9 mouse cellular contexts compared by ENCODE assay signal in genomic region chr15:86061221-86061620, GRCm38 (mm10). TPM values are rescaled to one million over a fixed set of nuclear protein-coding genes. Genes with fewer than 3 reads are reported as not detected.
DNase-seq lines count a peak whose midpoint lies in the region; ATAC-seq and TF ChIP-seq lines count a peak whose summit lies in the region.
"Had no signal": no experiment of that assay in that cellular context is flagged by ENCODE, and none has a peak within 500 bp of the region (broad histone marks: within the 10 kb centered on the region; RNA-seq: fewer than 3 reads in every experiment).

No protein-coding gene starts in this region.

- DNase-seq in heart, postnatal 25 days (ENCODE audit: low spot score) = no peak
- peak; percentile 23 for DNase-seq in MEL (ENCODE audit: low read depth, low spot score)
- no peak for DNase-seq in midbrain, embryonic 14.5 days
- no peak for DNase-seq in layer of hippocampus, adult 9-11 months
- DNase-seq in right cerebral cortex, postnatal 10 days (ENCODE audit: low spot score in 2 of 2) = no peak
- DNase-seq in gastrocnemius, postnatal 36 days = no peak

- TF ChIP-seq CTCF in MEL (IDR thresholded peaks at IDR 0.05 in 2 of 3, conservative IDR thresholded peaks at IDR 0.05 in 1 of 3; ENCODE audit: control insufficient read depth in 1 of 3, insufficient read depth in 1 of 3, low read depth in 2 of 3, low read length in 3 of 3, poor library complexity in 1 of 3, severe bottlenecking in 1 of 3) = no peak

- H3K27ac ChIP-seq in heart, embryonic 13.5 days (replicated peaks) = no peak overlapping the region
- 0 out of 2 replicates have a peak overlapping the region, but pooled peaks have one; percentile 5 for H3K27ac ChIP-seq in MEL (ENCODE audit: control insufficient read depth, low read depth, low read length)
- no peak overlapping the region for H3K27ac ChIP-seq in hindbrain, embryonic 12.5 days
- H3K27ac ChIP-seq in midbrain, embryonic 14.5 days (replicated peaks; ENCODE audit: low read depth, low read length) = peak overlapping the region; percentile 52
- H3K27ac ChIP-seq: embryonic facial prominence, embryonic 12.5 days had no signal

- no peak for ATAC-seq in heart, embryonic 13.5 days (ENCODE audit: extremely low read depth, insufficient number of reproducible peaks, low FRiP score, low TSS enrichment)
- no peak for ATAC-seq in hindbrain, embryonic 12.5 days (ENCODE audit: low FRiP score)
- no peak for ATAC-seq in midbrain, embryonic 14.5 days (ENCODE audit: low FRiP score, low TSS enrichment)

- no peak for TF ChIP-seq EP300 in MEL (IDR thresholded peaks at IDR 0.05; ENCODE audit: low read depth in 1 of 2, low read length in 2 of 2)

- peak overlapping the region; percentile 20; the same call in 1 of the 2 replicates for H3K9ac ChIP-seq in heart, embryonic 13.5 days
- H3K9ac ChIP-seq in MEL (ENCODE audit: control insufficient read depth, low read depth, low read length, poor library complexity, severe bottlenecking) = no peak overlapping the region
- 0 out of 2 replicates have a peak overlapping the region, but pooled peaks have one; percentile 1 for H3K9ac ChIP-seq in hindbrain, embryonic 12.5 days
- H3K9ac ChIP-seq in midbrain, embryonic 14.5 days (replicated peaks; ENCODE audit: low read length) = 0 out of 2 replicates have a peak overlapping the region, but pooled peaks have one; percentile 6
- H3K9ac ChIP-seq: embryonic facial prominence, embryonic 12.5 days had no signal

- H3K9me3 ChIP-seq in heart, embryonic 13.5 days = no peaks in the 10 kb centered on the region
- H3K9me3 ChIP-seq in MEL (replicated peaks; ENCODE audit: insufficient read depth, low read length) = no peaks in the 10 kb centered on the region
- H3K9me3 ChIP-seq in hindbrain, embryonic 12.5 days (replicated peaks) = no peaks in the 10 kb centered on the region
- no peaks in the 10 kb centered on the region for H3K9me3 ChIP-seq in midbrain, embryonic 14.5 days (ENCODE audit: control insufficient read depth, low read length)
- H3K9me3 ChIP-seq: embryonic facial prominence, embryonic 12.5 days had no signal

- TF ChIP-seq POLR2A in MEL (IDR thresholded peaks at IDR 0.05; ENCODE audit: control insufficient read depth in 1 of 2, insufficient read depth in 1 of 2, low read depth in 1 of 2, low read length in 2 of 2, poor library complexity in 1 of 2) = no peak

- no peak for TF ChIP-seq RAD21 in MEL (IDR thresholded peaks at IDR 0.05; ENCODE audit: low read depth, low read length)

- H3K4me1 ChIP-seq in heart, embryonic 13.5 days = peaks cover 73% of the 10 kb centered on the region
- peaks cover 4 to 44% of the 10 kb centered on the region in 2 experiments for H3K4me1 ChIP-seq in MEL (ENCODE audit: control insufficient read depth in 1 of 2, insufficient read depth in 2 of 2, low read length in 2 of 2)
- peaks cover 45% of the 10 kb centered on the region for H3K4me1 ChIP-seq in hindbrain, embryonic 12.5 days
- peaks cover 39% of the 10 kb centered on the region for H3K4me1 ChIP-seq in midbrain, embryonic 14.5 days (ENCODE audit: control insufficient read depth, insufficient read depth, low read length)

- H3K79me2 ChIP-seq in MEL (ENCODE audit: control insufficient read depth, insufficient read depth, low read length, poor library complexity) = peaks cover 68% of the 10 kb centered on the region

- H3K36me3 ChIP-seq in heart, embryonic 13.5 days = 0 out of 2 replicates have a peak, but pooled peaks cover 4% of the 10 kb centered on the region
- H3K36me3 ChIP-seq in MEL (ENCODE audit: control insufficient read depth in 1 of 2, insufficient read depth in 2 of 2, low read length in 2 of 2) = peaks cover 0 to 37% of the 10 kb centered on the region in 2 experiments; a peak in 2 of 4 replicates
- H3K36me3 ChIP-seq in hindbrain, embryonic 12.5 days = 0 out of 2 replicates have a peak, but pooled peaks cover 4% of the 10 kb centered on the region
- H3K36me3 ChIP-seq in midbrain, embryonic 14.5 days (ENCODE audit: control insufficient read depth, insufficient read depth, low read length) = 0 out of 2 replicates have a peak, but pooled peaks cover 3% of the 10 kb centered on the region
- H3K36me3 ChIP-seq: embryonic facial prominence, embryonic 12.5 days had no signal

- WGBS in heart, embryonic 13.5 days = 88% methylated on average over 7 of the region's 7 CpGs
- WGBS in hindbrain, embryonic 12.5 days = 93% methylated on average over 7 of the region's 7 CpGs
- WGBS in midbrain, embryonic 14.5 days = 86% methylated on average over 7 of the region's 7 CpGs

- intact Hi-C loops in heart, postnatal 25 days (cut with DNase I) = no loop called here
- intact Hi-C loops in gastrocnemius, postnatal 36 days (cut with DNase I) = no loop called here

- peak overlapping the region; percentile 28; the same call in 1 of the 2 replicates for H3K4me2 ChIP-seq in heart, embryonic 13.5 days
- peak overlapping the region; percentile 66 for H3K4me2 ChIP-seq in hindbrain, embryonic 12.5 days (replicated peaks)
- H3K4me2 ChIP-seq in midbrain, embryonic 14.5 days (ENCODE audit: low read length) = peak overlapping the region; percentile 93
- H3K4me2 ChIP-seq: embryonic facial prominence, embryonic 12.5 days had no signal

- no peak overlapping the region for H3K4me3 ChIP-seq in heart, embryonic 13.5 days
- no peak overlapping the region for H3K4me3 ChIP-seq in MEL (ENCODE audit: control insufficient read depth in 1 of 2, insufficient read depth in 1 of 2, low read depth in 2 of 2, low read length in 2 of 2)
- no peak overlapping the region for H3K4me3 ChIP-seq in hindbrain, embryonic 12.5 days
- H3K4me3 ChIP-seq in midbrain, embryonic 14.5 days (replicated peaks; ENCODE audit: low read depth, low read length) = peak overlapping the region; percentile 86; the same call in 1 of the 2 replicates
- H3K4me3 ChIP-seq: embryonic facial prominence, embryonic 12.5 days had no signal

- H3K27me3 ChIP-seq in heart, embryonic 13.5 days (replicated peaks) = no peaks in the 10 kb centered on the region
- no peaks in the 10 kb centered on the region for H3K27me3 ChIP-seq in MEL (ENCODE audit: control insufficient read depth in 1 of 2, insufficient read depth in 2 of 2, low read length in 2 of 2)
- no peaks in the 10 kb centered on the region for H3K27me3 ChIP-seq in hindbrain, embryonic 12.5 days
- H3K27me3 ChIP-seq in midbrain, embryonic 14.5 days (ENCODE audit: control insufficient read depth, insufficient read depth, low read length) = no peaks in the 10 kb centered on the region
- H3K27me3 ChIP-seq: embryonic facial prominence, embryonic 12.5 days had no signal

TF ChIP-seq in MEL, 35 proteins besides CTCF, POLR2A, EP300 and RAD21:
- no peak for TF ChIP-seq BHLHE40 (IDR thresholded peaks at IDR 0.05; ENCODE audit: borderline replicate concordance, low read depth, low read length)
- no peak for TF ChIP-seq GABPA (IDR thresholded peaks at IDR 0.05; ENCODE audit: low read depth, low read length)
- no peak for TF ChIP-seq MAZ (IDR thresholded peaks at IDR 0.05; ENCODE audit: low read depth, low read length)
- TF ChIP-seq MXI1 (IDR thresholded peaks at IDR 0.05; ENCODE audit: low read depth, low read length) = no peak
- TF ChIP-seq ZC3H11A (IDR thresholded peaks at IDR 0.05; ENCODE audit: low read depth, low read length) = no peak
- no peak for TF ChIP-seq CHD2 (IDR thresholded peaks at IDR 0.05; ENCODE audit: low read length)

RNA-seq across cellular contexts. Expression of gene Gramd4, which starts 3.7 kb away (rescaled TPM):
- polyA plus RNA-seq in heart, embryonic 13.5 days (2015; fragmentation: Nextera tagmentation; extraction: Ambion mirVana) = 11.9 and 12.2 TPM in 2 replicates
- 10 to 100 TPM; 30.4 to 34.7 TPM for total RNA-seq in heart, postnatal 25 days (2021)
- total RNA-seq in MEL (2012; rRNA removed) = 34.1 and 43.1 TPM in 2 replicates
- polyA plus RNA-seq in MEL (2012; ENCODE audit: insufficient read depth in 1 of 2, insufficient read length in 2 of 2, low read depth in 1 of 2, low replicate concordance in 2 of 2, missing spikeins in 1 of 2) = 10 to 100 TPM; 35.2 to 38.0 TPM
- polyA plus RNA-seq in hindbrain, embryonic 12.5 days (2016; fragmentation: Nextera tagmentation; extraction: Ambion mirVana) = 32.5 and 35.2 TPM in 2 replicates
- 29.5 and 31.0 TPM in 2 replicates for polyA plus RNA-seq in midbrain, embryonic 14.5 days (2014; fragmentation: Nextera tagmentation; extraction: Ambion mirVana)
- total RNA-seq in gastrocnemius, postnatal 36 days (2021) = 1 to 10 TPM; 5.1 to 5.9 TPM

RNA-seq across cellular contexts. Expression of gene Celsr1, which starts 27.6 kb away (rescaled TPM):
- 1.3 and 1.4 TPM in 2 replicates for polyA plus RNA-seq in heart, embryonic 13.5 days (2015; fragmentation: Nextera tagmentation; extraction: Ambion mirVana)
- total RNA-seq in heart, postnatal 25 days (2021) = 1 to 10 TPM; 6.6 to 7.2 TPM
- total RNA-seq in MEL (2012; rRNA removed) = 0.12 and 0.16 TPM in 2 replicates
- under 1 TPM in 1 of 2 experiments, not detected in 1; 0.42 TPM for polyA plus RNA-seq in MEL (2012; ENCODE audit: insufficient read depth in 1 of 2, insufficient read length in 2 of 2, low read depth in 1 of 2, low replicate concordance in 2 of 2, missing spikeins in 1 of 2)
- polyA plus RNA-seq in hindbrain, embryonic 12.5 days (2016; fragmentation: Nextera tagmentation; extraction: Ambion mirVana) = 3.4 and 4.3 TPM in 2 replicates
- polyA plus RNA-seq in midbrain, embryonic 14.5 days (2014; fragmentation: Nextera tagmentation; extraction: Ambion mirVana) = 2.9 and 3.5 TPM in 2 replicates
- total RNA-seq in gastrocnemius, postnatal 36 days (2021) = under 1 TPM; 0.10 to 0.37 TPM

Comparison
In these comparisons a context has a peak if more than half of its experiments do, and no peak if none do; other contexts are left out.
1. H3K27ac ChIP-seq: peak in MEL (single experiment) and midbrain, embryonic 14.5 days (single experiment); none in heart, embryonic 13.5 days (single experiment) and hindbrain, embryonic 12.5 days (single experiment).
2. H3K4me2 ChIP-seq: peak in every context shown above with its lines; median percentile 93 in midbrain, embryonic 14.5 days; 66 in hindbrain, embryonic 12.5 days; 28 in heart, embryonic 13.5 days.